In the genomic region with DNA sequence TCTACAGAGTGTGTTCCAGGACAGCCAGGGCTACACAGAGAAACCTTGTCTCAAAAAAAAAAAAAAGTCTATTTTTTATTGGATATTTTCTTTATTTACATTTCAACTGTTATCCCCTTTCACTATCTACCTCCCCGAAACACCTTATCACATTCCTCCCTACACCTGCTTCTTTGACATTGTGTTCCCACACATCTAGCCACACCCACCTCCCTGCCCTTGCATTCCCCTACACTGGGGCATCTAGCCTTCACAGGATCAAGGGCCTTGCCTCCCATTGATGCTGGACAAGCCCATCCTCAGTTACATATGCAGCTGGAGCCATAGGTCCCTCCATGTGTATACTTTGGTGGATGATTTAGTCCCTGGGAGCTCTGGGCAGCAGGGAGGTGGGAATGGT, we compare ENCODE assay signal across 25 mouse cellular contexts. TPM values are rescaled to one million over a fixed set of nuclear protein-coding genes. Genes with fewer than 3 reads are reported as not detected.
"Had no signal": no experiment of that assay in that cellular context is flagged by ENCODE, and none has a peak within 500 bp of the region (broad histone marks: within the 10 kb centered on the region; RNA-seq: fewer than 3 reads in every experiment).

No protein-coding gene starts in this region.

- H3K9me3 ChIP-seq: midbrain, embryonic 10.5 days; midbrain, embryonic 12.5 days; neural tube, embryonic 13.5 days; neural tube, embryonic 15.5 days had no signal

- ATAC-seq: midbrain, embryonic 16.5 days had no signal

- H3K9ac ChIP-seq: liver, embryonic 14.5 days; lung, embryonic 14.5 days; midbrain, embryonic 12.5 days; neural tube, embryonic 13.5 days; neural tube, embryonic 15.5 days had no signal

- H3K27me3 ChIP-seq: midbrain, embryonic 12.5 days; neural tube, embryonic 13.5 days; neural tube, embryonic 15.5 days had no signal

- H3K36me3 ChIP-seq: midbrain, embryonic 10.5 days; midbrain, embryonic 12.5 days; neural tube, embryonic 13.5 days; neural tube, embryonic 15.5 days had no signal

- H3K4me3 ChIP-seq: midbrain, embryonic 10.5 days; midbrain, embryonic 12.5 days; myocyte; neural tube, embryonic 13.5 days; neural tube, embryonic 15.5 days had no signal

- H3K27ac ChIP-seq: liver, embryonic 14.5 days; midbrain, embryonic 10.5 days; midbrain, embryonic 12.5 days; neural tube, embryonic 13.5 days; neural tube, embryonic 15.5 days had no signal

- DNase-seq: lung, adult 18-20 months; lung, embryonic 14.5 days; lung, postnatal 10 days; lung, postnatal 4 days; midbrain, embryonic 14.5 days; retina, postnatal 1 day; right cerebral cortex, adult 18-20 months; right cerebral cortex, postnatal 25 days; right cerebral cortex, postnatal 4 days; spleen, adult 18-20 months; thymus, adult 18-20 months; thymus, postnatal 14 days; thymus, postnatal 36 days had no signal

- H3K4me2 ChIP-seq: lung, embryonic 14.5 days; midbrain, embryonic 12.5 days; neural tube, embryonic 13.5 days; neural tube, embryonic 15.5 days had no signal

- H3K4me1 ChIP-seq: midbrain, embryonic 10.5 days; midbrain, embryonic 12.5 days; neural tube, embryonic 13.5 days; neural tube, embryonic 15.5 days had no signal

RNA-seq across cellular contexts. Expression of a gene that starts 31.5 kb away (rescaled TPM):
- polyA plus RNA-seq: lung, embryonic 14.5 days; lung, embryonic 16.5 days; midbrain, embryonic 14.5 days; myocyte; neural tube, embryonic 11.5 days; neural tube, embryonic 13.5 days; neural tube, embryonic 15.5 days; small intestine, adult 2 months; stomach, embryonic 14.5 days; thymus, postnatal 0 days had no signal
